Mouse (Mus musculus): ENCODE data around the gene Plscr3. TPM values are rescaled to one million over a fixed set of nuclear protein-coding genes. Genes with fewer than 3 reads are reported as not detected.

The Plscr3 gene
- polyA plus RNA-seq, 1 experiment from 2014 or later: 55.1 TPM

DNA sequence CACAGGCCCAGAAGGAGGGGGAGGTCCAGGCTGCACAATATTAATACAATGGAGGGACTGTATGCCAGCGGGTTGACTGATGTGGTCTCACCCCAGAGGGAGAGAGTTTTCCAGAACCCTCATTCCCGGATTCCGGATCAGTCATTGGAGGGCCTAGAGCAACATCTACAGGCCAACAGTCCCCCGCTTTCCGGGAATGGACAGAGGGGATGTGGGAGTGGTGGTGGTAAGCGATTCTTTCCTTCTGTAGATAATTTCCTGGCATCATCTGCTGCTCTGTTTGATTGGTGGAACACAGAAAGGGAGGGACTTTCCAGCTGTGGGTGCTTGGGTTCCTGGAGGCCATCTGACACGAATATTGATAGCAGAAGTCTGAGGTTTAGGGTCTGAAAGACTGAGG is 30.0 kb downstream of the Plscr3 start:
- peaks cover 28% of the 10 kb centered on the region for H3K4me1 ChIP-seq
- WGBS: 74% methylated on average over 7 of the region's 7 CpGs
- no peak overlapping the region for H3K27ac ChIP-seq
- no peaks in the 10 kb centered on the region for H3K9me3 ChIP-seq
- no peak overlapping the region for H3K9ac ChIP-seq
- H3K4me3 ChIP-seq (replicated peaks): no peak overlapping the region
- no peak overlapping the region for H3K4me2 ChIP-seq
- no peak for ATAC-seq (ENCODE audit: low FRiP score)
- H3K27me3 ChIP-seq: peaks cover 18% of the 10 kb centered on the region
- no peaks in the 10 kb centered on the region for H3K36me3 ChIP-seq (replicated peaks)

DNA sequence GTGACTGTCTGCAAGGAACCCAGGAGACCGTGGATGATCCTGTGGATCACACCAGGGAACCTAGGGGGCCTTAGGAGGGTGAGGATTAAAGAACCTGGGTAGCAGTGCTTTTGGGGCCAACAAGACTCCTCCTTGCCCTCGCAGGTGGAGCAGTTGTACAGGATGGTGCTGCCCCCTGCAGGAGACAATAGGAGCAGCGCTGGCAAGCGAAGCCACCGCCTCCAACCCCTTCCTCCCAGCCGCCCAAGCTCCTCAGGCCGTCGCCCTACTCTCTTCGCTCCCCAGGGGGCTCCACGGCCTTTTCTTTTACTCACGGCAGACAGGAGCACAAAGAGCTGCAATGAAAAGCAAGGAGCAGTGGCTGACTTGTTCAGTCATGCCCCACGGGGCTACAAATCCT is 30.7 kb downstream of the Plscr3 start:
- H3K4me3 ChIP-seq (replicated peaks): 0 out of 2 replicates have a peak overlapping the region, but pooled peaks have one; percentile 14

GRCm38 (mm10) chr11:69877878-69878277 is 31.7 kb downstream of the Plscr3 start, which contains the start of gene Tmem95:
Gene Tmem95 (minus strand): TSS chr11:69878018.
- no peak within 1 kb of the TSS for H3K9ac ChIP-seq
- ATAC-seq (ENCODE audit: low FRiP score): no peak
- WGBS: 92% methylated on average over 11 of the region's 11 CpGs
- no peaks in the 10 kb centered on the region for H3K36me3 ChIP-seq (replicated peaks)
- peaks cover 36% of the 10 kb centered on the region for H3K4me1 ChIP-seq
- peak within 1 kb of the TSS; percentile 44 for H3K4me2 ChIP-seq
- 0 out of 2 replicates have a peak within 1 kb of the TSS, but pooled peaks have one; percentile 14 for H3K4me3 ChIP-seq (replicated peaks)
- peaks cover 31% of the 10 kb centered on the region for H3K27me3 ChIP-seq
- no peaks in the 10 kb centered on the region for H3K9me3 ChIP-seq
- H3K27ac ChIP-seq: no peak within 1 kb of the TSS; the same call in 1 of the 2 replicates

More for the DNA sequence above, 30.7 kb downstream of the Plscr3 start:
- peak; percentile 21; the same call in 1 of the 2 replicates for ATAC-seq (ENCODE audit: low FRiP score)
- Histone ChIP-seq H3K27ac (no peak overlapping the region; the same call in 1 of the 2 replicates), H3K36me3 (replicated peaks) (no peaks in the 10 kb centered on the region), H3K4me1 (peaks cover 34% of the 10 kb centered on the region), H3K4me2 (peak overlapping the region; percentile 44), H3K9ac (no peak overlapping the region), H3K27me3 (peaks cover 25% of the 10 kb centered on the region), H3K9me3 (no peaks in the 10 kb centered on the region)
- WGBS: 2% methylated on average over 12 of the region's 12 CpGs

DNA sequence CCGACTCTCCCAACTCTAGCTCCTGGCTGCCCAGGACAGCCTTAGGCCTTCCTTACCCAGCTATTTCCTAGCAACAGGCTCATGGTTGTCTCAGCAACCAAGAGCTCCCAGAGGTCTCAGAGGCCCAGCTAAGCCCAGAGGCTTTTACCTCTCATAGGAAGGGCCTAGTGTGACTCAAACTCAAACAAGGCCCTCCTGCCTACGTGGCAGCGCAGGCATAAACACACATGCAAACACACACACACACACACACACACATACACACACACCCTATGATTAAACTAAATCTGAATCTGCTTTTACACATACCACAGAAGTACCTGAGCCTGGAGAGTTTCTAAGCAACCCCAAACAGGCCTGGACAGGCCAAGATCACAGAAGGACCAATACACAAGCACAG is 32.2 kb downstream of the Plscr3 start:
- H3K27ac ChIP-seq: no peak overlapping the region
- no peak overlapping the region for H3K4me3 ChIP-seq (replicated peaks)
- H3K9me3 ChIP-seq: no peaks in the 10 kb centered on the region
- H3K36me3 ChIP-seq (replicated peaks): no peaks in the 10 kb centered on the region
- no peak overlapping the region for H3K4me2 ChIP-seq
- no peak overlapping the region for H3K9ac ChIP-seq
- H3K27me3 ChIP-seq: peaks cover 31% of the 10 kb centered on the region
- WGBS: 82% methylated on average over 3 of the region's 3 CpGs
- H3K4me1 ChIP-seq: peaks cover 36% of the 10 kb centered on the region
- ATAC-seq (ENCODE audit: low FRiP score): no peak

DNA sequence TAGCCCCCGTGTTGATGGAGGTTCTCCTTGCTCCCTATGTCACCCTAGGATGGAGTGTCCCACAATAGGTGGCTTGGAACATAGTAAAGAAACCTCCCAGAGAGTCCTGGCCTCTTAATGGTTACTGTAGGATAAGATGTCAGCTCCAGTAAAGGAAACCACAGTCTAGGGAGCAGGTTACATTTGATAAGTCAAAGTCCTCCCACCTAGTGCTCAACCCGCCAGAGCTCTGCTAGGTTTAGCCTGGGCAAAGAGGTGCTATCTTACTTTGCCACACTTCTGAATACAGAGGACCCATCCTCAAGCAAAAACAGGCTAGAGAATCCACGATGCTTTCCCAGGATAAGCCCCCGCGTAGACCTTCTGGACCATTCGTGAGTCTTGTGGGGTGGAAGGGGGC is 32.8 kb downstream of the Plscr3 start:
- Histone ChIP-seq H3K4me1 (peaks cover 36% of the 10 kb centered on the region), H3K36me3 (replicated peaks) (no peaks in the 10 kb centered on the region), H3K4me2 (no peak overlapping the region), H3K27me3 (peaks cover 31% of the 10 kb centered on the region), H3K4me3 (replicated peaks) (no peak overlapping the region), H3K9me3 (no peaks in the 10 kb centered on the region), H3K9ac (no peak overlapping the region), H3K27ac (no peak overlapping the region)
- no peak for ATAC-seq (ENCODE audit: low FRiP score)
- WGBS: 87% methylated on average over 6 of the region's 6 CpGs

- WGBS: 60% methylated on average over 15 of the region's 15 CpGs
- Histone ChIP-seq H3K4me2 (peak overlapping the region; percentile 69), H3K9me3 (no peaks in the 10 kb centered on the region), H3K4me3 (replicated peaks) (peak overlapping the region; percentile 8), H3K27ac (no peak overlapping the region), H3K4me1 (peaks cover 36% of the 10 kb centered on the region), H3K9ac (no peak overlapping the region), H3K36me3 (replicated peaks) (no peaks in the 10 kb centered on the region), H3K27me3 (peaks cover 31% of the 10 kb centered on the region)
- ATAC-seq (ENCODE audit: low FRiP score): no peak
These were observed 33.5 kb downstream of the Plscr3 start for GRCm38 (mm10) chr11:69879711-69880110.

GRCm38 (mm10) chr11:69880506-69880852 is 34.3 kb downstream of the Plscr3 start:
- peak overlapping the region; percentile 56; the same call in 1 of the 2 replicates for H3K27ac ChIP-seq
- H3K4me3 ChIP-seq (replicated peaks): peak overlapping the region; percentile 43
- H3K9ac ChIP-seq: peak overlapping the region; percentile 48
- no peaks in the 10 kb centered on the region for H3K9me3 ChIP-seq
- under 1% methylated on average over 18 of the region's 18 CpGs for WGBS
- H3K4me2 ChIP-seq: peak overlapping the region; percentile 69
- peaks cover 31% of the 10 kb centered on the region for H3K27me3 ChIP-seq
- H3K4me1 ChIP-seq: peaks cover 36% of the 10 kb centered on the region
- peak; percentile 7; the same call in 1 of the 2 replicates for ATAC-seq (ENCODE audit: low FRiP score)
- H3K36me3 ChIP-seq (replicated peaks): no peaks in the 10 kb centered on the region

GRCm38 (mm10) chr11:69880853-69881603 is 34.9 kb downstream of the Plscr3 start, which contains the start of gene Kctd11:
Gene Kctd11 (minus strand): TSS chr11:69881406.
- Histone ChIP-seq H3K4me2 (peak within 1 kb of the TSS; percentile 69), H3K4me3 (replicated peaks) (peak within 1 kb of the TSS; percentile 43), H3K4me1 (peaks cover 36% of the 10 kb centered on the region), H3K36me3 (replicated peaks) (no peaks in the 10 kb centered on the region), H3K9me3 (no peaks in the 10 kb centered on the region), H3K27ac (peak within 1 kb of the TSS; percentile 56), H3K27me3 (peaks cover 31% of the 10 kb centered on the region), H3K9ac (peak within 1 kb of the TSS; percentile 48)
- ATAC-seq (ENCODE audit: low FRiP score): peak; percentile 69
- WGBS: under 1% methylated on average over 46 of the region's 46 CpGs

- 55% methylated on average over 21 of the region's 21 CpGs for WGBS
These were observed 35.9 kb downstream of the Plscr3 start for GRCm38 (mm10) chr11:69881787-69882670.

DNA sequence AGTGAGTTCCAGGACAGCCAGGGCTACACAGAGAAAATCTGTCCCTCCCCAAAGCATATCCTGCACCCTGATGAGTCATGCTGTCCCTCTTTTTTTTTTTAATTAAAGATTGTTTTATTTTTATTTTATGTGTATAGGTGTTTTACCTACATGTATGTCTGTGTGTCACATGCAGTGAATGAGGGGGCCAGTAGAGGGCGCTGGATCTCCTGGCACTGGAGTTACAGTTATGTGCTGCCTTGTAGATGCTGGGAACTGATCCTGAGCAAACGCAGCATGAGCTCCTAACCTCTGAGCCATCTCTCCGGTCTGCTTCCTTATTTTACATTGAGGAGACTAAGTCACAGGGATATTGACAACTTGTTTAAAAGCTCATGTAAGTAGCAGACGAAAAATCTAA is 36.9 kb downstream of the Plscr3 start:
- Histone ChIP-seq H3K9ac (no peak overlapping the region), H3K4me1 (peaks cover 28% of the 10 kb centered on the region), H3K4me3 (replicated peaks) (no peak overlapping the region), H3K36me3 (replicated peaks) (no peaks in the 10 kb centered on the region), H3K27me3 (peaks cover 31% of the 10 kb centered on the region), H3K27ac (no peak overlapping the region), H3K9me3 (no peaks in the 10 kb centered on the region), H3K4me2 (no peak overlapping the region)
- 63% methylated on average over 4 of the region's 4 CpGs for WGBS
- ATAC-seq (ENCODE audit: low FRiP score): no peak

More at GRCm38 (mm10) chr11:69881787-69882670, 35.9 kb downstream of the Plscr3 start:
- peak overlapping the region; percentile 69 for H3K4me2 ChIP-seq
- H3K9me3 ChIP-seq: no peaks in the 10 kb centered on the region
- H3K4me1 ChIP-seq: peaks cover 34% of the 10 kb centered on the region
- no peaks in the 10 kb centered on the region for H3K36me3 ChIP-seq (replicated peaks)
- peaks cover 31% of the 10 kb centered on the region for H3K27me3 ChIP-seq
- H3K27ac ChIP-seq: no peak overlapping the region
- peak overlapping the region; percentile 48; the same call in 1 of the 2 replicates for H3K9ac ChIP-seq
- H3K4me3 ChIP-seq (replicated peaks): peak overlapping the region; percentile 43
- no peak for ATAC-seq (ENCODE audit: low FRiP score)

DNA sequence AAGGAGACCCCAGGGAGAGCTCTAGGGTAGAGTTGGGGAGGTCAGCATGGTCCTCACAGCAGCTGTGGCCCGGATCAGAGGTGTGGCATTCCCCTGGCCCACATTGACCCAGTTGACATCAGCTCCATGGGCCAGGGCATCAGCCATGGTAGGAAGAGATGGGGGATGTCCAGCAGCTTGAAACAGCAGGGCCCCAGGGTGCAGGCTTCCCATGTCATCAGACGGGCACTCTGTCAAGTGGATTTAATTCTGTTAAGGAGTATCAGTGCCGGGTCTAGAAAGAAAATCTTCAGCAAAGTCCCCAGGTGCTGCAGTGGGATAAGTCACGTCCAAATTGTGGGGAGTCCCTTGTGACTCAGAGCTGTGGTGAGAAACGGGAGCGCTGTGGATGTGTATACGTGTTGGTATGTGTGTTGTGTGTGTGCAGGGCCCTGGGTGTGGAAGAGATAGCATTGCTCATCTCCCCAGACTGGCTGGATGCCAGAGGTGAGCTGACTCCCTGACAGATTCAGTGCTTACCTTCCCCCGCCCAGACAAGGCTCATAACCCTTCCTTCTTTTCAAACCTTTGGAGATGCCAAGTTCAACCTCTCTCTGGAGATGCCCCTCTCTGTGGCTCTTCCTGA is 37.5 kb downstream of the Plscr3 start:
- Histone ChIP-seq H3K4me1 (peaks cover 28% of the 10 kb centered on the region), H3K27ac (no peak overlapping the region), H3K9ac (no peak overlapping the region), H3K4me3 (replicated peaks) (no peak overlapping the region), H3K4me2 (no peak overlapping the region), H3K9me3 (no peaks in the 10 kb centered on the region), H3K36me3 (replicated peaks) (no peaks in the 10 kb centered on the region), H3K27me3 (peaks cover 31% of the 10 kb centered on the region)
- 93% methylated on average over 8 of the region's 8 CpGs for WGBS
- no peak for ATAC-seq (ENCODE audit: low FRiP score)

- ATAC-seq (ENCODE audit: low FRiP score): no peak
- no peak overlapping the region for H3K9ac ChIP-seq
- H3K27ac ChIP-seq: no peak overlapping the region
- peaks cover 30% of the 10 kb centered on the region for H3K27me3 ChIP-seq
- H3K4me1 ChIP-seq: peaks cover 27% of the 10 kb centered on the region
- WGBS: 90% methylated on average over 9 of the region's 9 CpGs
- H3K36me3 ChIP-seq (replicated peaks): no peaks in the 10 kb centered on the region
- no peak overlapping the region for H3K4me2 ChIP-seq
- H3K9me3 ChIP-seq: no peaks in the 10 kb centered on the region
- no peak overlapping the region for H3K4me3 ChIP-seq (replicated peaks)
These were observed 38.1 kb downstream of the Plscr3 start for GRCm38 (mm10) chr11:69884240-69884639.

All from forebrain, embryonic 12.5 days (tissue).